In the genomic region with DNA sequence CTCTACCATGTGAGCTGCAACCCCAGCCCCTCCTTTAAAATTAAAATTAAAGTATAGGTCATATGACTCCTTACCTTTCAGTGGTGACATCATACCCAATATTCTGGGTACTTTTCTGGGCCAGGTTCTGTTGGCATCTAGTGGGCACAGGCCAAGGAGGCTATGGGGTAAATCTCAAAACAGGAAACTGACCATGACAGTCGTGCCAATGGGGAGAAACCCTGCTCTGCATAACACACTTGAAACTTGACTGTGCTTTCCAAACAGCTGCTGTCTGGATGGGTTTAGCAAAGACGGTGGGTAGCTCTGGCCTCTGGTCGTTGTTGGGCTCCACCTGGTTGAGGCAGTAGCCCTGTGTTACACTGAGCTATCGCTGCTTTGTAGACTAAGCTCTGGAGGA, we compare ENCODE assay signal across 17 mouse cellular contexts. TPM values are rescaled to one million over a fixed set of nuclear protein-coding genes. Genes with fewer than 3 reads are reported as not detected.
"Had no signal": no experiment of that assay in that cellular context is flagged by ENCODE, and none has a peak within 500 bp of the region (broad histone marks: within the 10 kb centered on the region; RNA-seq: fewer than 3 reads in every experiment).

No protein-coding gene starts in this region.

- H3K9ac ChIP-seq: neural tube, embryonic 12.5 days; neural tube, embryonic 13.5 days; neural tube, embryonic 15.5 days; stomach, embryonic 15.5 days had no signal

- H3K4me3 ChIP-seq: neural tube, embryonic 12.5 days; neural tube, embryonic 13.5 days; neural tube, embryonic 15.5 days; stomach, embryonic 15.5 days had no signal

- H3K4me2 ChIP-seq: neural tube, embryonic 12.5 days; neural tube, embryonic 13.5 days; neural tube, embryonic 15.5 days; stomach, embryonic 15.5 days had no signal

- H3K9me3 ChIP-seq: neural tube, embryonic 12.5 days; neural tube, embryonic 13.5 days; neural tube, embryonic 15.5 days; stomach, embryonic 15.5 days had no signal

- H3K27ac ChIP-seq: neural tube, embryonic 12.5 days; neural tube, embryonic 13.5 days; neural tube, embryonic 15.5 days; stomach, embryonic 15.5 days; stomach, postnatal 0 days had no signal

- DNase-seq: retina, postnatal 1 day; right cerebral cortex, adult 18-20 months; right cerebral cortex, postnatal 14 days; right cerebral cortex, postnatal 25 days; right cerebral cortex, postnatal 4 days; spleen, adult 18-20 months; thymus, adult 18-20 months; thymus, adult 2 months; thymus, postnatal 14 days; thymus, postnatal 36 days; thymus, postnatal 4 days had no signal

- H3K4me1 ChIP-seq: neural tube, embryonic 12.5 days; neural tube, embryonic 13.5 days; neural tube, embryonic 15.5 days; stomach, embryonic 15.5 days had no signal

- H3K27me3 ChIP-seq: neural tube, embryonic 12.5 days; neural tube, embryonic 13.5 days; neural tube, embryonic 15.5 days; stomach, embryonic 15.5 days had no signal

RNA-seq across cellular contexts. Expression of a gene that starts 57.4 kb away (rescaled TPM):
- total RNA-seq: neutrophil, adult 5-6 weeks had no signal
